Mouse (Mus musculus) kidney, adult 2 months (tissue): Measurements from ENCODE around the gene Tmem63a.

Source experiments
- CTCF ChIP-seq: fragments of 200-500 bp; conservative IDR thresholded peaks from 2 replicates; pipeline ENCODE4 v1.5.1; 2011; ENCODE audit warnings: low read depth, mild to moderate bottlenecking, control low read depth, low read length, moderate library complexity, mixed read lengths; ENCODE audit not compliant: insufficient read depth, insufficient read length
- POLR2A ChIP-seq: fragments of 200-500 bp; IDR thresholded peaks from one replicate; pipeline ENCODE4 v1.6.1; 2011; ENCODE audit warnings: low read depth, low read length, control low read depth

GRCm38 (mm10) chr1:181016045-181016444, 73.9 kb downstream of the Tmem63a start:
- TF ChIP-seq CTCF (no peak), POLR2A (no peak)
